Mouse (Mus musculus): Measurements from ENCODE around the gene Cep112. TPM values are rescaled to one million over a fixed set of nuclear protein-coding genes. Genes with fewer than 3 reads are reported as not detected.
"Not testable (repeated sequence)": the region's sequence is repeated elsewhere in the genome, so short reads cannot be mapped to it uniquely, and the experiment has no call there.

Gene Cep112
- total RNA-seq, 1 experiment from 2014 or later, result 15.4 TPM

DNA sequence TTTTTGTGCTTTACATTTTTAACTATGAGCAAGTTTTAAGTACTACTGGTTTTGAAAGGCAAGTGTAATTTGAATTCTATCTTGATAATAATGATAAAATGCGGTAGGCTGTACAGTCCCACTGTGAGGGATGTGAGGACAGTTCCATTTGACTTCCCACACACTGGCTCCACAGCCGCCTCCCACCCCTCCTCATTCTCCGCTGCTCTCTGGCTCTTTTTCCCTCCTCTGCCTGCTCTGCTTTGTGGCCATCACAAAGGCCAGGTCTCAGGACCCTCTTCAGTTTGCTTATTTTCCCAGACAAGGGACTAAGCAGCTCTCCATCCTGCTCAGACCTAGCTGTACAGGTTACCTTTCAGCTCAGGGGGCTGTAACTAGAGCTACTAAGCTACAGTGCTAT is 379.0 kb downstream of the Cep112 start:
- DNase-seq, result no peak

- no peak for DNase-seq
Measured at GRCm38 (mm10) chr11:108805947-108806346, 381.0 kb downstream of the Cep112 start.

- DNase-seq, result no peak
Measured at GRCm38 (mm10) chr11:108809626-108810025, 384.6 kb downstream of the Cep112 start.

DNA sequence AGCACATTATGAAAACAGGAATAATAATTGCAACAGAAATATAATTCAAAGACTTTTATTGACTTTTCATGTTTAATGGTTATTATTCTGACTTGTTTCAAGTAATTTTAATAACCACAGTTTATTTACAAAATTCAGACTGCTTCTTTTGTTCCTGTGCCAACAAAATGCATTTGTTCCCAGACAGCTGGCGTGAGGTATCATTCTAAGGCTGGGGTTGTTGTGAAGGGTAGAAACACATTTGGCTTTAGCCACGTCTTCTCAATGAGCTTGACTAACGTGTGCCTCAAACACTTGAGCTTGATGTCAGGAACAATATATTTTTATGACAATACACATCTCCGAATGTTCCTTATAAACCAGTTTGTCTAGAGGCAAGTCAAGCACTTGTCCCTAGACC is 396.8 kb downstream of the Cep112 start:
- no peak for DNase-seq

GRCm38 (mm10) chr11:108822257-108822656 is 397.3 kb downstream of the Cep112 start:
- no peak for DNase-seq

DNA sequence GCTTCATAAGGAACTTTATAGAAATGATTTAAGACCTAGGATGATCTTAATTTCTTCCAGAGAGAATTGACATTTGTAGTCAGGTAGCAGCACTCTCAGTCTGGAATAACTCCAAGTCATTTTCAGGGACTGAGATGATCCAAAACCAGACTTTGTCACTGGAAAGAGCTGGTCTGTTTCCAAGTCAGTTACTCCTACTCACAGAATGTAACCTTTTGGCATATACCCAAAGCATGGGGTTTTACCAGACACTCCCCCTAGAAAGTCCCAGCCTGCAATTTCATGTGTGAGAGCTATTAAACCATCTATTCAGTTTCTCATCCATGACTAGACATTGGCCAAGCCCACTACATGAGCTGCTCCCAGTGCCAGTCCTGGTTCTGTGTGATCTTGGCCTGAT is 402.3 kb downstream of the Cep112 start:
- no peak for DNase-seq

- no peak for DNase-seq
Measured at GRCm38 (mm10) chr11:108828374-108829025, 403.5 kb downstream of the Cep112 start.

- no peak for DNase-seq
Measured at GRCm38 (mm10) chr11:108836706-108837105, 411.7 kb downstream of the Cep112 start.

- no peak for DNase-seq
Measured at GRCm38 (mm10) chr11:108840195-108840594, 415.2 kb downstream of the Cep112 start.

GRCm38 (mm10) chr11:108842765-108843164 is 417.8 kb downstream of the Cep112 start:
- DNase-seq, result no peak

- no peak for DNase-seq
Measured at GRCm38 (mm10) chr11:108845971-108846370, 421.0 kb downstream of the Cep112 start.

DNA sequence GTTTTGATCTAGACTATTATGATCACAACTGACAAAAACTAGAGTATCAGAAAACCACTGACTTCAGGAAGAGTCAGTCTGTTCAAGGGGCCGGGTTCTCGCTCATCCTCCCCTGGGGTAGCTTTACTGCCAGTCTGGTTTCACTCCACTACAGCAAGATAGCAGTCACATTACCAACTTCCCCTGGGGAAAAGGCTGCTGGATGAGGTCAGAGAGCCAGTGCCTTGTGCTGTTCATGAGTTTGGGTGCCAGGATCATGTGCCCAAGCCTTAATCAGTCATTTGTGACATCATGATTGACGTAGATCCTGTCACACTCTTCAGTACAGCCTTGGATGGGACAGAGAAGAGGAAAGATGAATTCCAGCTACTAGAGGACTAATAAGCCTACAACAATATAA is 421.5 kb downstream of the Cep112 start:
- DNase-seq, result no peak

- no peak for DNase-seq
Measured at GRCm38 (mm10) chr11:108851771-108852170, 426.8 kb downstream of the Cep112 start.

- DNase-seq, result no peak
Measured at GRCm38 (mm10) chr11:108857254-108857653, 432.3 kb downstream of the Cep112 start.

- DNase-seq, result peak; percentile 12
Measured at GRCm38 (mm10) chr11:108857678-108858338, 432.8 kb downstream of the Cep112 start.

DNA sequence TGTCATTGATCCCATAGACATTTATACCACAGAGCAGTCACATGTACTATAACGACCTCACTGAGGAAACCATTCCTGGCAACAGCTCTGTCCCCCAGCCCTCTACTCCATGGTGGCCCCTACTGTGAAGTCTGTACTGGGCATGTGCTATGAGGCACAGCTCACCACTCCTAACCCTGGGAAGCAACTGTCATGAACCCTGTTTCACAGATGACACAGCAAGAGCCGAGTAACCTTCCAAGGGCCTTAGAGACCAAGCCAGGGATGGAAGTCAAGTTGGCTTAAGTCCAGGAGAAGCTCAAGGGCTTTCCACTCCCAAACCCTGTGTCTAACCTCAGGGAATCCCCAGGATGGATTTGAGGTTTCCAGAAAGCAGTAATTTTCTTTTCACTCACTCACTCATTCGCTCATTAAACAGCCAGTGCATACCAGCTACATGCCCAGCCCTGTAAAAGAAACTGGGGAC is 433.4 kb downstream of the Cep112 start:
- DNase-seq, result no peak

DNA sequence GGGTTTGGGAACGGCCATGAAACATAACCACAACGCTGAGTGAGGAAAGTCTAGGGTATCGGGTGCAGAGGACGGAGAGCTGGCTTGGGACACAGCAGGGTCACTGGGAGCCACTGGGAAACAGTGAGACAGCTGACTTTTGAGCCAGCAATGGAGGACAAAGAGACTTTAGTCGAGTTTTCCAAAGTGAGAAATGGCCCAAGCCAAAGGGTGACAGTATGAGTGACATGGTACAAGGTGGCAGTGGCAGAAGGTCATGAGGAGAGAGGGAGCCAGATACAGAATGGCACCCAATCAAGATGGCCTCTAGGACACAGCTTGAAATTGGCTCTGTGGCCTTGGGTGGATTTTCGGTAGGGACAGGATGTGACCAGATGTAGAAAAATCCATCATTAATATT is 433.9 kb downstream of the Cep112 start:
- no peak for DNase-seq

DNA sequence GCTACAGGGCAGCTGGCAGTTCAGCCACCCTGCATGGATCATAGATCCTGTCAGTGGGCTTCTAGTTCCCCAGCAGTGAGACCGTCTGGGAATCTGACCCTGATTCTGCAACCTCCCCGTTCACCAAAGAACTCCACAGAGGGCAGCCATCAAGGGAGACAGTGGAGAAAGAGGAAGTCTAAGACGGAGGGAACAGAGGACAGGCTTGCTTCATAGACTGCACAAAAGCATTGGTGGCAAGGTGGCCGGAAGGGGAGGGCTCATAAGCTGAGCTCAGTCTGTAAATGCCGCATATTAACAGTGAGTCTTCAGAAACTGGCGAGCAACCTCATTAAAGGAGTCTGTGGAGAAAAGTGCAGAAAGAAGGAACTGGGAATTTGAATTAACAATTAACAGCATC is 437.4 kb downstream of the Cep112 start:
- DNase-seq, result no peak

DNA sequence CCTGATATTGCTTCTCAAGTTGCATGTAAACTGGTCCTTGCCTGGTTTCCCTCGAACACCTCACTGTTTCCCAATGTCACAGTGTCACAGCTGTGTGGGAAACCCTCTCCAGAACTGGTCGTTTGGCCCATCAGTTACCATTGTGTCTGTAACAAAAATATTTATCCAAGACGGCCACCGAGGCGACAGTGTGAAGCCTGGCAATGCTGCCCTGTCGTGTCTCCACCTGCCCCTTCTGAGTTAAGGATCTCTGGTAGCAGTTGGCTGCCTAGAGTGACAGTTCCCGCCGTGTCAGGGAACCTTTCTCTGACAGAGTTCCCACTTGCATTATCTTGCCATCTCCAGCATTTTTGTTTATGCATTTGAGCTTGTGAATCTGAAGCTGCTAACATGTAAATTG is 440.8 kb downstream of the Cep112 start:
- no peak for DNase-seq

GRCm38 (mm10) chr11:108867538-108867937 is 442.5 kb downstream of the Cep112 start:
- no peak for DNase-seq

DNA sequence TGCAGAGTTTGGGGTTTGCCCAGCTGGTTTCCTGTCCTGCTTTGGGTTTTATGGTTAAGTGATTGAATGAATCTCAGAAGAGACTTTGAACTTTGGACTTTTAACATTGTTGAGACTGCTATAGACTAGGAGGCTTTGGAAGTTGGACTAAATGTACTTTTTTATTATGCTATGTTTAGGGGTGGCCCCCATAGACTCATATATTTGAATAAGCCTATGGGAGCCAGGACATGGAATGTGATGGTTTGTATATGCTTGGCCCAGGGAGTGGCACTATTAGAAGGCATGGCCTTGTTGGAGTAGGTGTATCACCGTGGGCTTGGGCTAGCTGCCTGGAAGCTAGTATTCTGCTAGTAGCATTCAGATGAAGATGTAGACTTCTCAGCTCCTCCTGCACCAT is 446.3 kb downstream of the Cep112 start:
- not testable (repeated sequence) for DNase-seq

DNA sequence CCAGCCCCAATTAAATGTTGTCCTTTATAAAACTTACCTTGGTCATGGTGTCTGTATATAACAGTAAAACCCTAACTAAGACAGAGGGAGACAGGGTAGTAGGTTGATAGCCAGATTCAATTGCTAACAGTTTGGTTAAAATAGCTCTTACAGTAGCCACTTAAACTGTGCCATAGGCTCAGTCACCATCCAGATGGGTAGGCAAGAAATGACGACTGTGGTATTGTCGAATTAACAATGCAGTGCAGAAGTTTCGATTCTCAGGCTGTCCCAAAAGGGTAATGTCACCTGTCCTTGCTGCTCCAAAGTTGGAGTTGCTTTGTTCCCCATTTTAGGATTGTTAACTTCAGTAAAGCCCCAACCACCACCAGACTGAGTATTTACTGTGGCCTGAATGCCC is 446.8 kb downstream of the Cep112 start:
- DNase-seq, result no peak

DNA sequence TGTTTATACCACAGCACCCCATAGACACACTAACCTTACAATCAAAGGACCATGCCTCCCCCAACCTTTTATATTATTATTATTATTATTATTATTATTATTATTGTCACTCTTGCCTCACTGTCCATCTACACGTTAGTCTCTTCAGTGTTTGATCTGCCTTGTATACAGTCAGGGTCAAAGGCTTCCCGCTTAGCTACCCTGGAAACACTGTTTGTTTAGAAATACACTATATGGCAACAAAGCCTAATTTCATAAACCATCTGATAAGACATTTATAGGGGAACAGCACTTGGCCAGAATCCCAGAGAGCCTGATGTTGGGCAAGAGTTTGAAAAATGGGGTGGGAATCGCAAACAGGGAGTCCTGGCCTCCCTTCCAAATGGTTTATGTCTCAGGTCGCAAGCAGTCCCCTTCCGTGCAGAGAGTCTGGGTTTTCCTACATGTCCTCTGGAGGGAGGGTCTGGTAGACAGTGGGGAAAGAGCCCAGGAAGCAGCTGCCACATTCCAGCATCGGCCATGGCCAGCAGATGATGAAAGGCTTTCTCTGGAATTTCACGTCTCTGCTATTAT is 451.7 kb downstream of the Cep112 start:
- DNase-seq, result no peak

GRCm38 (mm10) chr11:108877520-108877919 is 452.5 kb downstream of the Cep112 start:
- DNase-seq, result no peak
